Mouse (Mus musculus) erythroblast, embryonic 14.5 days (primary cell): ENCODE results near the gene Cmtm2a.
"Not testable (repeated sequence)": the region's sequence is repeated elsewhere in the genome, so short reads cannot be mapped to it uniquely, and the experiment has no call there.

Experiments
- GATA1 ChIP-seq: IDR thresholded peaks from 2 replicates; pipeline ENCODE4 v1.6.1; 2012; ENCODE audit warnings: low read length, inconsistent platforms, mixed read lengths
- TAL1 ChIP-seq: IDR thresholded peaks from 3 replicates; pipeline ENCODE4 v1.6.1; 2012; ENCODE audit warnings: low read length, inconsistent platforms, mixed read lengths

GRCm38 (mm10) chr8:104321930-104322329 lies 28.9 kb upstream of the Cmtm2a start, which contains the start of gene Cmtm2b:
- not testable (repeated sequence) for TF ChIP-seq TAL1, GATA1
